Mouse (Mus musculus) lung, embryonic 14.5 days (tissue): ENCODE data around the gene Zc3h4. TPM values are rescaled to one million over a fixed set of nuclear protein-coding genes. Genes with fewer than 3 reads are reported as not detected.

ENCODE experiments used
- ATAC-seq: fragments of 200-750 bp; cut with Nextera tagmentation; 2 replicates; pipeline ENCODE4 v1.8.0; 2017; ENCODE audit warnings: mild to moderate bottlenecking, moderate TSS enrichment, moderate library complexity; ENCODE audit not compliant: insufficient read depth
- DNase-seq: peaks from one replicate; pipeline ENCODE4 v3.0.0-alpha.2; 2015
- H3K27ac ChIP-seq: fragments of 300-500 bp; sonication (generic); 2 replicates; pipeline ENCODE4 v1.5.1; 2014; ENCODE audit warnings: low read depth, mild to moderate bottlenecking, moderate library complexity
- H3K27me3 ChIP-seq: fragments of 300-500 bp; sonication (generic); 2 replicates; pipeline ENCODE4 v1.6.1; 2014; ENCODE audit warnings: low read length, control low read depth; ENCODE audit not compliant: insufficient read depth
- H3K36me3 ChIP-seq: fragments of 300-500 bp; sonication (generic); 2 replicates; pipeline ENCODE4 v1.6.1; 2014; ENCODE audit warnings: control low read depth; ENCODE audit not compliant: insufficient read depth
- H3K4me1 ChIP-seq: fragments of 300-500 bp; sonication (generic); 2 replicates; pipeline ENCODE4 v1.6.1; 2014; ENCODE audit warnings: antibody characterized with exemption, control low read depth; ENCODE audit not compliant: insufficient read depth
- H3K4me2 ChIP-seq: fragments of 300-500 bp; sonication (generic); 2 replicates; pipeline ENCODE4 v1.6.1; 2014; ENCODE audit warnings: mild to moderate bottlenecking
- H3K4me3 ChIP-seq: fragments of 300-500 bp; sonication (generic); 2 replicates; pipeline ENCODE4 v1.5.1; 2014; ENCODE audit warnings: low read depth, low read length
- H3K9ac ChIP-seq: fragments of 300-500 bp; sonication (generic); 2 replicates; pipeline ENCODE4 v1.6.1; 2014
- H3K9me3 ChIP-seq: fragments of 300-500 bp; sonication (generic); 2 replicates; pipeline ENCODE4 v1.6.1; 2016; ENCODE audit warnings: low read depth, low read length, control low read depth
- CTCF ChIP-seq: IDR thresholded peaks from 2 replicates; pipeline ENCODE4 v1.5.1; 2016; ENCODE audit warnings: antibody characterized with exemption, low read depth
- WGBS: fragments of 180-500 bp; shearing (Covaris S2); extraction: QIAGEN DNeasy Blood & Tissue Kit; methylation state at CpG from one replicate; pipeline ENCODE4 v1.1.7; 2014; 5-methylcytosine and 5-hydroxymethylcytosine counted together
- polyA plus RNA-seq: library from polyadenylated mRNA; unstranded; fragments of >200 nt; fragmentation: Nextera tagmentation; extraction: Ambion mirVana; gene quantifications from 2 replicates; pipeline ENCODE4 v1.2.1, GENCODE M21; 2014

Gene Zc3h4
- polyA plus RNA-seq, 1 experiment from 2014 or later = 19.0 TPM

GRCm38 (mm10) chr7:16472116-16472709 is 71.5 kb downstream of the Zc3h4 start:
- H3K4me3 ChIP-seq = no peak overlapping the region
- ATAC-seq (no peak), DNase-seq (no peak)
- TF ChIP-seq CTCF = no peak
- no peaks in the 10 kb centered on the region for H3K36me3 ChIP-seq
- WGBS = 16% methylated on average over 17 of the region's 17 CpGs
- H3K4me1 ChIP-seq = no peaks in the 10 kb centered on the region
- H3K9me3 ChIP-seq = no peaks in the 10 kb centered on the region
- peaks cover 59% of the 10 kb centered on the region for H3K27me3 ChIP-seq
- no peak overlapping the region for H3K4me2 ChIP-seq
- H3K9ac ChIP-seq = no peak overlapping the region
- no peak overlapping the region for H3K27ac ChIP-seq

GRCm38 (mm10) chr7:16473847-16474246 is 73.1 kb downstream of the Zc3h4 start:
- DNase-seq (no peak), ATAC-seq (no peak)
- Histone ChIP-seq H3K9me3 (no peaks in the 10 kb centered on the region), H3K4me3 (no peak overlapping the region), H3K4me1 (no peaks in the 10 kb centered on the region), H3K27me3 (peaks cover 64% of the 10 kb centered on the region), H3K27ac (no peak overlapping the region), H3K9ac (no peak overlapping the region), H3K4me2 (no peak overlapping the region), H3K36me3 (no peaks in the 10 kb centered on the region)
- no peak for TF ChIP-seq CTCF
- WGBS = 51% methylated on average over 8 of the region's 8 CpGs

- Histone ChIP-seq H3K36me3 (no peaks in the 10 kb centered on the region), H3K27me3 (peaks cover 64% of the 10 kb centered on the region), H3K9me3 (no peaks in the 10 kb centered on the region), H3K4me3 (peak overlapping the region; percentile 19; the same call in 1 of the 2 replicates), H3K27ac (no peak overlapping the region), H3K4me2 (peak overlapping the region; percentile 43), H3K9ac (no peak overlapping the region), H3K4me1 (no peaks in the 10 kb centered on the region)
- DNase-seq (no peak), ATAC-seq (no peak)
- 6% methylated on average over 33 of the region's 33 CpGs for WGBS
- TF ChIP-seq CTCF = no peak
Measured at GRCm38 (mm10) chr7:16474445-16474844, 73.7 kb downstream of the Zc3h4 start.

GRCm38 (mm10) chr7:16475321-16475720 is 74.6 kb downstream of the Zc3h4 start:
- Histone ChIP-seq H3K4me3 (0 out of 2 replicates have a peak overlapping the region, but pooled peaks have one; percentile 27), H3K27me3 (peaks cover 64% of the 10 kb centered on the region), H3K9ac (no peak overlapping the region), H3K4me1 (no peaks in the 10 kb centered on the region), H3K4me2 (peak overlapping the region; percentile 31; the same call in 1 of the 2 replicates), H3K9me3 (no peaks in the 10 kb centered on the region), H3K27ac (no peak overlapping the region), H3K36me3 (no peaks in the 10 kb centered on the region)
- no peak for TF ChIP-seq CTCF
- DNase-seq (no peak), ATAC-seq (no peak)
- 5% methylated on average over 23 of the region's 23 CpGs for WGBS

GRCm38 (mm10) chr7:16475764-16476599 is 75.3 kb downstream of the Zc3h4 start:
- no peak for TF ChIP-seq CTCF
- ATAC-seq (no peak), DNase-seq (no peak)

GRCm38 (mm10) chr7:16476600-16476989 is 75.9 kb downstream of the Zc3h4 start:
- Histone ChIP-seq H3K4me3 (peak overlapping the region; percentile 27), H3K27ac (no peak overlapping the region), H3K4me1 (no peaks in the 10 kb centered on the region), H3K9ac (no peak overlapping the region), H3K27me3 (peaks cover 60% of the 10 kb centered on the region), H3K36me3 (no peaks in the 10 kb centered on the region), H3K9me3 (no peaks in the 10 kb centered on the region), H3K4me2 (peak overlapping the region; percentile 57)
- no peak for TF ChIP-seq CTCF
- DNase-seq (peak; percentile 70), ATAC-seq (peak; percentile 47; the same call in 1 of the 2 replicates)
- WGBS = 1% methylated on average over 34 of the region's 34 CpGs

More at GRCm38 (mm10) chr7:16475764-16476599, 75.3 kb downstream of the Zc3h4 start:
- Histone ChIP-seq H3K4me2 (peak overlapping the region; percentile 57), H3K36me3 (no peaks in the 10 kb centered on the region), H3K27me3 (peaks cover 64% of the 10 kb centered on the region), H3K9me3 (no peaks in the 10 kb centered on the region), H3K4me1 (no peaks in the 10 kb centered on the region), H3K9ac (no peak overlapping the region), H3K27ac (no peak overlapping the region), H3K4me3 (peak overlapping the region; percentile 27)
- WGBS = 2% methylated on average over 55 of the region's 59 CpGs

- Histone ChIP-seq H3K27ac (no peak within 1 kb of the TSS), H3K4me3 (peak within 1 kb of the TSS; percentile 27), H3K9me3 (no peaks in the 10 kb centered on the region), H3K36me3 (no peaks in the 10 kb centered on the region), H3K9ac (no peak within 1 kb of the TSS), H3K4me2 (peak within 1 kb of the TSS; percentile 57), H3K4me1 (no peaks in the 10 kb centered on the region), H3K27me3 (peaks cover 51% of the 10 kb centered on the region)
- WGBS = 81% methylated on average over 8 of the region's 8 CpGs
- DNase-seq (no peak), ATAC-seq (no peak)
- no peak for TF ChIP-seq CTCF
Measured at GRCm38 (mm10) chr7:16477628-16478027, 76.9 kb downstream of the Zc3h4 start, which contains the start of gene Npas1. Gene Npas1, minus strand, starts transcription at chr7:16477728.

Other genes with a start within 250 kb of the Zc3h4 start
- 21.0 and 24.9 TPM in 2 replicates for gene Meis3, start 225.8 kb upstream of the Zc3h4 start, polyA plus RNA-seq
- 11.2 and 13.8 TPM in 2 replicates for gene Dhx34, start 178.9 kb upstream of the Zc3h4 start, polyA plus RNA-seq
- 0.05 and 0.18 TPM in 2 replicates for gene C5ar2, start 156.8 kb upstream of the Zc3h4 start, polyA plus RNA-seq
- gene C5ar1, start 141.4 kb upstream of the Zc3h4 start, polyA plus RNA-seq = 1.7 and 2.0 TPM in 2 replicates
- gene Inafm1, start 127.3 kb upstream of the Zc3h4 start, polyA plus RNA-seq = 14.3 and 14.5 TPM in 2 replicates
- 17.7 and 22.7 TPM in 2 replicates for gene Ccdc9, start 114.1 kb upstream of the Zc3h4 start, polyA plus RNA-seq
- 4.9 and 6.4 TPM in 2 replicates for gene Bbc3, start 92.5 kb upstream of the Zc3h4 start, polyA plus RNA-seq
- gene Sae1, start 13.1 kb upstream of the Zc3h4 start, polyA plus RNA-seq = 356 and 365 TPM in 2 replicates
- 40.4 and 46.1 TPM in 2 replicates for gene Tmem160, start 51.9 kb downstream of the Zc3h4 start, polyA plus RNA-seq
- gene Npas1, start 76.8 kb downstream of the Zc3h4 start, polyA plus RNA-seq = 0.07 TPM in 1 of 2 replicates, not detected in the other
- gene Arhgap35, start 214.1 kb downstream of the Zc3h4 start, polyA plus RNA-seq = 29.6 and 30.5 TPM in 2 replicates